Mouse (Mus musculus) adrenal gland, postnatal 0 days (tissue): ENCODE results near the gene E130208F15Rik. TPM values are rescaled to one million over a fixed set of nuclear protein-coding genes. Genes with fewer than 3 reads are reported as not detected.

Source experiments
- polyA plus RNA-seq: library from polyadenylated mRNA; unstranded; fragments of >200 nt; fragmentation: Nextera tagmentation; extraction: Ambion mirVana; gene quantifications from 2 replicates; pipeline ENCODE4 v1.2.1, GENCODE M21; 2015

The E130208F15Rik gene
- 1.7 and 4.2 TPM in 2 replicates for polyA plus RNA-seq

DNA sequence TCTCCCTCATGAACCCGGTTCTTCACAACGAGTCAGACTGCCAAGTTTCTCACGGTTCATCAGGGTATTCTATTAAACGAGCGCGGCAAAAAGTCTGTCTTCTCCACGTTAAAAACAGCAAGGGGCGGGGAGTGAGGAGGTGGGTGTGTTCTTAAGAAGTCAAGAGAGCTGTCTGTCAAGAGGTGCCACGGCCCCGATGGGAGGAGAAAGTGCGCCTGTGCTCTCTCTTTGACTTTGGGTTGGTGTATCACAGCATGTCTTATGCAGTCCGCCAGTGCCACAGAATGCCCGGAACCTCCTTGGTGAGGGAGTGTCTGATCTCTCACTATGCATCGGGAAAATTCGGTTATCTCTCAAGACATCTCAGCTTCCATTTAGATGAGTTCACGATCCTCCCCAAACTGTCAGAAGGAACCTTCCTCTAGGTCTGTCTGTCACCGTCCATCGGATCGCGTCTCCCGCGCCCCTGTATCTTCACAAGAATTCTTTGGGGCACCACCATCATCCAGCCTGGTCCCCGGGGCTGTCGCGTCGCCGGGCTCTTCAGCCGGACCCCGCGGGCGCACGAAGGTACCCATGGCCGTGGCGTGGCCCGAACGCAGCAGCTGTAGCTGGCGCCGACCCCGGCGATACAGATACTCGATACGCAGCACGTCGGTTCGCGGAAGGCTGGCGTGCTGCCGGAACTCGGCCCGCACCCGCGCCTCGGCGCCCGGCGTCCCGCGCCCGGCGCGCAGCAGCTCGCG, at the start of gene E130208F15Rik:
Gene E130208F15Rik, plus strand, starts transcription at position 202 of the 746 bp plus-strand sequence.

DNA sequence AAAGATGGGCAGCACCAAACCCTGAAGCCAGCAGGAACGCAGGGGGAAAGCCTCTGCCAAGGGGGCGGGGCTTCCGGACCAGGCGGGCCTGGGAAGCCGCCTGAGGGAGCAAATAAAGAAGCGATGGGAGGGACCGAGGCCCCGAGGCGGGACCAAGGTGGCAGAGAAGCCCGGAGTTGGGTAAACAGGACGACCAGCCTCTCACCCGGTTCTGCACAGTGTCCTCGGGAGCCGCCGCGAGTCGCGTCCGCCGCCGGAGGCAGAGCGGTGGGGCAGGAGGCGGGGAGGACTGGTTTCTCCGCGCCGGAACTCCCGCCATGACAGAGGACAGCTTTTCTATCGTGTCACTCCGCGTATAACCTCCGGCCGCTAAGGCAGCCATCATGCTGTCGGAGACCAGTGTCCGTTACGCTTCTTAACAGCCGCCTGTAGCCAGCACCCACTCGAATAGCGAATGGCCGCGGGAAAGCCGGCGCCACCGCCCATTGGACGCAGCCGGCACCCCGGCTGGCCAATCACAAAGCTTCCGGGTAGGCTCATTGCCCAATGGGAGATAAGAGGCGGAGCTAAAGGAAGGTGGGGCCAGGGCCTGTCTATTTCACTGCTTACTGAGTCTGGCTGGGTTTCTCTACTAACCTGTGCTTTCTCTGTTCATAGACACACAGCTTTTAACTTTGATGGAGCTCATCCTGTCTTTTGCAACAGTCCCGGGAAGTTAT, 41.4 kb upstream of the E130208F15Rik start, which contains the start of the genes Thap8 and Wdr62:
Gene Thap8, plus strand, starts transcription at position 144 of the 719 bp plus-strand sequence.
Gene Wdr62, minus strand, starts transcription at position 469 of the 719 bp plus-strand sequence.

DNA sequence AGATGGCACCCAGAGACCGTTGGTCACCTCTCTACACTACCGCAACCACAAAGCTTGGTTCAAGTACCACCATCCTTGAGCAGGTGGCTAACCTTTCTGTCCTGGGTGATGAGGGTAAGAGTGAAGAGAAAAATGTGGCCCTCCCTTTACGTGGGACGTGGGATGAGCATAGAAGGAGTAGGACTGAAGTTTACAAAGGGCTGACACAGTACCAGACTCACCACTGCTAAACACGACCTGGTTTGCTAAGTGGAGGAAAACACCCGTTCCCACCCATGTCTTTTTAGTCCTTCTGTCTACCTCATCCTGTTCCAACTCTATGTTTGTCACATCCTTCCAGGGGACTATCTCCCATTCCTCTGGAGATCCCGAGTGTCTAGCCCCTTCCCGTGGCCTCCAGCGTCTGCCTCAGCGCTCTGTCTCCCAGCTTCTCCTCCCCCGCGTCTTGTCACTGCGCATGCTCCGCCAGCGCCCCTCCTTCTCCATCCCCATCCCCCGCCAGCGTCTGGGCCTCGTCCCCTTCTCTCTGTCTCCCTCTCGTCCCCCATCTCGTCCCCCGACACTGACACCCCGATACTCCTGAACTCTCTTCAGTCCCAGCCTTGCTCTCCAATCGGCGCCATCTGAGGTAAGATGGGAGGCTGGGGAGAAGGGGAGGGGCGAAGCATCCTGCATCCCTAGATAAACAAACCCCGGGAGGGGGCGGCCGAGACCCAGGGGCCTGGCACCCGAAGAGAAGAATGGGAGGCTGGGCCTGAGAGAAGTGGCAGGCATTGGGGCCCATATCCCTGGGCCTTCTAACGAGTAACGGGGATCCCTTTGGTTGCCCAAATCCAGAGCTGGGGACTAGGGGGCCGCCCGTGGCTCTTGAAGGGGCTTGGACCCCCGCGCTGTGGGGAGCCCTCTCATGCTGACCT, 30.1 kb upstream of the E130208F15Rik start, which contains the start of gene Clip3:
Gene Clip3, plus strand, starts transcription at position 514 of the 917 bp plus-strand sequence.

DNA sequence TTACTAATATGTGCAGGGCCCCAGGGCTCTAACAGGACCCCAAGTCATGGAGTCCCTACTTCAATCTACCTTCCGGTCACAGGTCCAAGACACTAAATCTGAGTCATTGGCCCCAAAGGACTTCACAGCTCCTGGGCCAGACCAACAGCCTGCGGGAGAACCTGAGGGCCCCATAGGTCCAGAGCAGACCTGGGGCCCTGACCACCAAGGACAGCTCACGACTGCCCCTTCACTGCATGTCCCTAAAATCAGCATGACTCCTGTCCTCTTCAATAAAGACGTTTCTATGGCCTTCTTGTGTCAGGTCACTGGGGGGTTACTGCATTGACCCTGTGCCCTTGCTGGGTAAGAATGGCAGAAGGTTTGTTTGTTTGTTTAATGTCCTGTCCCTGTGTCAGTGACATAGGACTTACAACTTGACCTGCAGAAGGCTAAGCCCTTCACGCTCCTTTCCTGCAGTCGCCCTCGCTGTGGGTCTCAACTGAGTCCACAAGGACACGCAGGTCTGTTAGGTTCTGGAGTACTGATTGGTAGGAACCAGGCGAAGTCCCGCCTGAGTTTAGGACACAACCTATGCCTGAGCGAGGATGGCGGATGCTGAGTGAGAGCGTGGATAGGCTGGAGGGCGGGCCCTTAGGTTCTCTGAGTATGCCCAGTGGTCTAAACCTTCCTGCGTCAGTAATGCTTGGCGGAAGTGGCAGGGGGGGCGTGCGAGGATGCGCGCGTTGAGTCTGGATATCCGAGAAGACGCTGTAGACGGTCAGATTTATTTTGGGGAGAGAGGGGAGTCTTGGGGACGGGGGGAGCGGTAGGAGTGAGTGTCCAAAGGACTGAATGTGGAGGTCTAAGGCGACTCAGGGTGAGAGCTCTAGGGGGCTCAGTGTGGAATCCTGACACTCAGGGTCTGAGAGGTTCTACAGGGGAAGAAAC, 13.2 kb upstream of the E130208F15Rik start, which contains the start of gene Alkbh6:
Gene Alkbh6, plus strand, starts transcription at position 642 of the 930 bp plus-strand sequence.

DNA sequence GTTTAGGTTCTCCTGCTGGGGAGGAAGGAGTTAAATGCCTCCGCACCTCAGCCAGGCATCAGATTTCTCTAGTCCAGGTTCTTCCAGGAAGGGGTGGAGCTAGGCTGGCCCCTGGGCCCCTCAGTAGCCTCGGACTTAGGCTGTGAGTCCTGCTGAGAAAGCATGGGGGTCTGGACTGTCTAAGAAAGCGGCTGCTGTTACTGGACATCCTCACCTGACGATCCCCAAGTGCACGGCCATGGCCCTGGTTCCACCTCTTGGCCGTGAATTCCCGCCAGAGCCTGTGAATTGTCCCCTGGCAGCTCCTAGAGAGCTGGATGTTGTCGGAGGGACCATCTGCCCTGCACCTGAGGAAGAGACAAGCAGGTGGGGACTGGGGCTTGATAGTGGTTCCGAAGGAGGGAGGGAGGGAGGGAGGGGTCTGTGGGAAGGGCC, 6.8 kb upstream of the E130208F15Rik start, which contains the start of gene Syne4:
Gene Syne4, plus strand, starts transcription at position 87 of the 435 bp plus-strand sequence.

DNA sequence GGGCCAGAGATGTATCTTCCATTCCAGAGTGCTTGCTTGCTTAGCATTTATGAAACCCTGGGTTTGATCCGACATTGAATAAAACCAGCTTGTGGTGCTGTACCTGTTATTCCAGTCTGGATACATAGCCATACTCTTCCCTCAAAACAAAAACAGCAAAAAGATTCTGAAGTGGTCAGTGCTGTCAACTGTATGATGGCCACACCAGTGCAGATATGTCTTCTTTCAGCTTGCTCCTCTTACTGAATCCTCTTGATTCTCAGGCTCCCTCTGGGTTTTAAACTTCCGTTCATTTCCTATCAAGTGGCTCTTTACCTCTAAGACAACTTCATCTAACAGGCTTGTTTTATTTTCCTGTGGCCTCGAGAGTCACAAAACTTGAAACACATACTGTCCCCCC, 2.3 kb downstream of the E130208F15Rik start, which contains the start of gene Sdhaf1:
Gene Sdhaf1, minus strand, starts transcription at position 101 of the 400 bp plus-strand sequence.

DNA sequence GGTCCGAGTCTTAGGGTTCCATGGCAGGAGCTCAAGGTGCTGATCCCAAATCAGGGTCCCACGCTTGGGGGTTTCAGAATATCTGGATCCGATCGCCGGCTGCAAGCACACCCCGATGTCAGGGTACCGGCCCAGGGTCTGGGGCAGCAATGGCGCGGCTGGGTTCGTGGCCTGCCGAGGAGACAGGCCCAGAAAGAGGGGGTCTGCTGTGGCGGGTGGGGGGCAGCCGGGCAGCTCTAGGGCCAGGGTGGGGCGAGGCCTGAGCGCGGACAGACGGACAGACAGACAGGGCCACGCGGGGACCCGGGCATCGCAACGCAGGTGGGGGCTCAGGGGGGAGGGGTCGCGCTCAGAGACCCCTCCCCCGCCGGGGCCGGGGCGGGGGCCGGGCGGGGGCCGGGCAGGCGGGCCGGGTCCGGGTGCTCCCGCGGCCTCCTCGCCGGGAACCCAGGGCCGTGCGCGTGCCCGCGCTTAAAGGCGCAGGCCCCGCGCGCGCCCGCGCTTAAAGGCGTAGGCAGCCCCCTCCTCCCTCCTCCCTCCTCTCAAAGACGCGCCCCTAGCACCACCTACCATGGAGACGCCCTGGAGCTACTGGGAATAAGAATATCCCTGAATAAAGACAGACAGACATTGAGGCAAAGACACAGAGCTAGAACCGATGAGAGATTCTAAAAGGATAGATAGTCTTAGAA, 41.3 kb downstream of the E130208F15Rik start, which contains the start of gene Lrfn3:
Gene Lrfn3, minus strand, starts transcription at position 121 of the 692 bp plus-strand sequence.

Other genes with a start within 250 kb of the E130208F15Rik start
- 1.8 and 2.3 TPM in 2 replicates for gene Zfp82, start 248.8 kb upstream of the E130208F15Rik start, polyA plus RNA-seq
- gene Gm26920, start 231.3 kb upstream of the E130208F15Rik start, polyA plus RNA-seq = 0.74 and 0.83 TPM in 2 replicates
- 3.9 and 5.6 TPM in 2 replicates for gene Zfp566, start 231.2 kb upstream of the E130208F15Rik start, polyA plus RNA-seq
- gene Zfp260, start 227.0 kb upstream of the E130208F15Rik start, polyA plus RNA-seq = 47.3 and 47.5 TPM in 2 replicates
- gene Zfp382, start 199.8 kb upstream of the E130208F15Rik start, polyA plus RNA-seq = 3.9 and 5.4 TPM in 2 replicates
- gene Zfp146, start 152.0 kb upstream of the E130208F15Rik start, polyA plus RNA-seq = 6.1 and 7.2 TPM in 2 replicates
- gene Cox7a1, start 137.6 kb upstream of the E130208F15Rik start, polyA plus RNA-seq = 44.3 and 48.0 TPM in 2 replicates
- gene Capns1, start 122.9 kb upstream of the E130208F15Rik start, polyA plus RNA-seq = 132 and 167 TPM in 2 replicates
- 136 and 153 TPM in 2 replicates for gene Polr2i, start 89.8 kb upstream of the E130208F15Rik start, polyA plus RNA-seq
- gene Tbcb, start 89.5 kb upstream of the E130208F15Rik start, polyA plus RNA-seq = 167 and 170 TPM in 2 replicates
- not detected in 2 replicates for gene Ovol3, start 86.0 kb upstream of the E130208F15Rik start, polyA plus RNA-seq
- gene Thap8, start 41.6 kb upstream of the E130208F15Rik start, polyA plus RNA-seq = 0.43 and 0.65 TPM in 2 replicates
- gene Wdr62, start 41.3 kb upstream of the E130208F15Rik start, polyA plus RNA-seq = 2.7 and 3.7 TPM in 2 replicates
- gene Clip3, start 30.0 kb upstream of the E130208F15Rik start, polyA plus RNA-seq = 23.7 and 60.5 TPM in 2 replicates
- gene Alkbh6, start 13.0 kb upstream of the E130208F15Rik start, polyA plus RNA-seq = 67.9 and 101 TPM in 2 replicates
- 10.1 and 17.2 TPM in 2 replicates for gene Syne4, start 6.9 kb upstream of the E130208F15Rik start, polyA plus RNA-seq
- 19.9 and 24.4 TPM in 2 replicates for gene Sdhaf1, start 2.2 kb downstream of the E130208F15Rik start, polyA plus RNA-seq
- 7.0 and 8.6 TPM in 2 replicates for gene Lrfn3, start 41.0 kb downstream of the E130208F15Rik start, polyA plus RNA-seq
- 130 and 219 TPM in 2 replicates for gene Tyrobp, start 92.0 kb downstream of the E130208F15Rik start, polyA plus RNA-seq
- gene Hcst, start 98.1 kb downstream of the E130208F15Rik start, polyA plus RNA-seq = 6.9 and 9.5 TPM in 2 replicates
- 0.88 and 1.7 TPM in 2 replicates for gene Nfkbid, start 100.0 kb downstream of the E130208F15Rik start, polyA plus RNA-seq
- 66.4 and 132 TPM in 2 replicates for gene Aplp1, start 123.8 kb downstream of the E130208F15Rik start, polyA plus RNA-seq
- not detected in 2 replicates for gene Kirrel2, start 135.9 kb downstream of the E130208F15Rik start, polyA plus RNA-seq
- gene Nphs1, start 136.6 kb downstream of the E130208F15Rik start, polyA plus RNA-seq = 0.10 and 0.17 TPM in 2 replicates
- 3.3 and 7.4 TPM in 2 replicates for gene Prodh2, start 171.9 kb downstream of the E130208F15Rik start, polyA plus RNA-seq
- gene Arhgap33, start 213.3 kb downstream of the E130208F15Rik start, polyA plus RNA-seq = 5.8 and 11.5 TPM in 2 replicates
- 21.9 and 51.7 TPM in 2 replicates for gene Hspb6, start 230.4 kb downstream of the E130208F15Rik start, polyA plus RNA-seq
- 5.8 and 6.8 TPM in 2 replicates for gene Proser3, start 230.6 kb downstream of the E130208F15Rik start, polyA plus RNA-seq
- 57.6 and 67.2 TPM in 2 replicates for gene Lin37, start 238.1 kb downstream of the E130208F15Rik start, polyA plus RNA-seq
- gene U2af1l4, start 241.6 kb downstream of the E130208F15Rik start, polyA plus RNA-seq = 83.5 and 101 TPM in 2 replicates
- 2.8 and 5.1 TPM in 2 replicates for gene Gm49396, start 241.6 kb downstream of the E130208F15Rik start, polyA plus RNA-seq
- 179 and 205 TPM in 2 replicates for gene Psenen, start 241.9 kb downstream of the E130208F15Rik start, polyA plus RNA-seq
- 0.72 and 1.8 TPM in 2 replicates for gene Igflr1, start 243.7 kb downstream of the E130208F15Rik start, polyA plus RNA-seq